Mouse (Mus musculus): ENCODE measurements around the gene Tango2. TPM values are rescaled to one million over a fixed set of nuclear protein-coding genes. Genes with fewer than 3 reads are reported as not detected.

Gene Tango2
- 29.3 and 29.8 TPM in 2 replicates for polyA plus RNA-seq (2015; fragmentation: Nextera tagmentation; extraction: Ambion mirVana)

- peaks cover 22% of the 10 kb centered on the region for H3K27me3 ChIP-seq
Observed at GRCm38 (mm10) chr16:18347931-18348600, at the start of gene Tango2, which contains the start of gene Arvcf. Tango2 (minus strand) TSS chr16:18348103. Arvcf (plus strand) TSS chr16:18348182.

GRCm38 (mm10) chr16:18396791-18397621, 49.1 kb upstream of the Tango2 start:
- no peaks in the 10 kb centered on the region for H3K27me3 ChIP-seq
- ATAC-seq (ENCODE audit: insufficient number of reproducible peaks, low FRiP score, low TSS enrichment, low read depth), result no peak

More at GRCm38 (mm10) chr16:18347931-18348600, at the start of gene Tango2, which contains the start of gene Arvcf:
- under 1% methylated on average over 44 of the region's 44 CpGs for WGBS
- peak within 1 kb of the TSS; percentile 36 for H3K9ac ChIP-seq
- peak within 1 kb of the TSS; percentile 63 for H3K4me3 ChIP-seq (replicated peaks)
- H3K36me3 ChIP-seq, result no peaks in the 10 kb centered on the region
- ATAC-seq (ENCODE audit: insufficient number of reproducible peaks, low FRiP score, low TSS enrichment, low read depth), result peak; percentile 82
- H3K4me2 ChIP-seq (replicated peaks), result peak within 1 kb of the TSS; percentile 96
- peaks cover 20% of the 10 kb centered on the region for H3K4me1 ChIP-seq
- H3K27ac ChIP-seq (replicated peaks), result no peak within 1 kb of the TSS
- H3K9me3 ChIP-seq (replicated peaks), result no peaks in the 10 kb centered on the region

GRCm38 (mm10) chr16:18396201-18396600, 48.3 kb upstream of the Tango2 start:
- Histone ChIP-seq H3K4me1 (peaks cover 59% of the 10 kb centered on the region), H3K36me3 (peaks cover 28% of the 10 kb centered on the region), H3K4me3 (replicated peaks) (no peak overlapping the region), H3K4me2 (replicated peaks) (no peak overlapping the region), H3K27ac (replicated peaks) (peak overlapping the region; percentile 48; the same call in 1 of the 2 replicates), H3K27me3 (no peaks in the 10 kb centered on the region), H3K9ac (no peak overlapping the region), H3K9me3 (replicated peaks) (no peaks in the 10 kb centered on the region)
- 60% methylated on average over 2 of the region's 2 CpGs for WGBS
- ATAC-seq (ENCODE audit: insufficient number of reproducible peaks, low FRiP score, low TSS enrichment, low read depth), result peak; percentile 11; the same call in 1 of the 2 replicates

More at GRCm38 (mm10) chr16:18396791-18397621, 49.1 kb upstream of the Tango2 start:
- H3K36me3 ChIP-seq, result peaks cover 28% of the 10 kb centered on the region
- WGBS, result 93% methylated on average over 27 of the region's 27 CpGs
- H3K9me3 ChIP-seq (replicated peaks), result no peaks in the 10 kb centered on the region
- no peak overlapping the region for H3K4me2 ChIP-seq (replicated peaks)
- H3K27ac ChIP-seq (replicated peaks), result no peak overlapping the region
- no peak overlapping the region for H3K9ac ChIP-seq
- H3K4me1 ChIP-seq, result peaks cover 59% of the 10 kb centered on the region
- H3K4me3 ChIP-seq (replicated peaks), result no peak overlapping the region

- WGBS, result 39% methylated on average over 6 of the region's 7 CpGs
- H3K4me2 ChIP-seq (replicated peaks), result no peak overlapping the region
- no peaks in the 10 kb centered on the region for H3K27me3 ChIP-seq
- peaks cover 28% of the 10 kb centered on the region for H3K36me3 ChIP-seq
- ATAC-seq (ENCODE audit: insufficient number of reproducible peaks, low FRiP score, low TSS enrichment, low read depth), result no peak
- H3K9ac ChIP-seq, result no peak overlapping the region
- H3K9me3 ChIP-seq (replicated peaks), result no peaks in the 10 kb centered on the region
- H3K4me1 ChIP-seq, result peaks cover 53% of the 10 kb centered on the region
- peak overlapping the region; percentile 48; the same call in 1 of the 2 replicates for H3K27ac ChIP-seq (replicated peaks)
- no peak overlapping the region for H3K4me3 ChIP-seq (replicated peaks)
Observed at GRCm38 (mm10) chr16:18395620-18396036, 47.7 kb upstream of the Tango2 start.

GRCm38 (mm10) chr16:18394777-18395619, 47.1 kb upstream of the Tango2 start:
- no peak overlapping the region for H3K4me3 ChIP-seq (replicated peaks)

GRCm38 (mm10) chr16:18394056-18394455, 46.2 kb upstream of the Tango2 start:
- Histone ChIP-seq H3K4me3 (replicated peaks) (no peak overlapping the region), H3K4me2 (replicated peaks) (no peak overlapping the region; the same call in 1 of the 2 replicates)

More at GRCm38 (mm10) chr16:18394777-18395619, 47.1 kb upstream of the Tango2 start:
- 33% methylated on average over 11 of the region's 11 CpGs for WGBS
- Histone ChIP-seq H3K9me3 (replicated peaks) (no peaks in the 10 kb centered on the region), H3K36me3 (peaks cover 27% of the 10 kb centered on the region), H3K4me1 (peaks cover 47% of the 10 kb centered on the region), H3K9ac (no peak overlapping the region), H3K4me2 (replicated peaks) (no peak overlapping the region; the same call in 1 of the 2 replicates), H3K27ac (replicated peaks) (no peak overlapping the region), H3K27me3 (no peaks in the 10 kb centered on the region)
- ATAC-seq (ENCODE audit: insufficient number of reproducible peaks, low FRiP score, low TSS enrichment, low read depth), result no peak

GRCm38 (mm10) chr16:18393595-18393994, 45.7 kb upstream of the Tango2 start:
- no peaks in the 10 kb centered on the region for H3K27me3 ChIP-seq
- peaks cover 52% of the 10 kb centered on the region for H3K4me1 ChIP-seq
- no peak overlapping the region; the same call in 1 of the 2 replicates for H3K9ac ChIP-seq
- no peaks in the 10 kb centered on the region for H3K9me3 ChIP-seq (replicated peaks)
- ATAC-seq (ENCODE audit: insufficient number of reproducible peaks, low FRiP score, low TSS enrichment, low read depth), result no peak
- peak overlapping the region; percentile 97 for H3K4me2 ChIP-seq (replicated peaks)
- peak overlapping the region; percentile 70 for H3K4me3 ChIP-seq (replicated peaks)
- H3K27ac ChIP-seq (replicated peaks), result no peak overlapping the region
- WGBS, result 48% methylated on average over 5 of the region's 5 CpGs
- H3K36me3 ChIP-seq, result peaks cover 14% of the 10 kb centered on the region

More at GRCm38 (mm10) chr16:18394056-18394455, 46.2 kb upstream of the Tango2 start:
- no peak for ATAC-seq (ENCODE audit: insufficient number of reproducible peaks, low FRiP score, low TSS enrichment, low read depth)
- peaks cover 19% of the 10 kb centered on the region for H3K36me3 ChIP-seq
- H3K27ac ChIP-seq (replicated peaks), result no peak overlapping the region
- no peak overlapping the region for H3K9ac ChIP-seq
- 63% methylated on average over 3 of the region's 3 CpGs for WGBS
- no peaks in the 10 kb centered on the region for H3K9me3 ChIP-seq (replicated peaks)
- H3K27me3 ChIP-seq, result no peaks in the 10 kb centered on the region
- peaks cover 47% of the 10 kb centered on the region for H3K4me1 ChIP-seq

GRCm38 (mm10) chr16:18392469-18393426, 44.8 kb upstream of the Tango2 start:
- peak overlapping the region; percentile 56 for H3K27ac ChIP-seq (replicated peaks)
- WGBS, result under 1% methylated on average over 62 of the region's 63 CpGs
- peak overlapping the region; percentile 48 for H3K9ac ChIP-seq
- peaks cover 6% of the 10 kb centered on the region for H3K36me3 ChIP-seq
- peak; percentile 69 for ATAC-seq (ENCODE audit: insufficient number of reproducible peaks, low FRiP score, low TSS enrichment, low read depth)
- H3K4me2 ChIP-seq (replicated peaks), result peak overlapping the region; percentile 97
- H3K9me3 ChIP-seq (replicated peaks), result no peaks in the 10 kb centered on the region
- H3K4me3 ChIP-seq (replicated peaks), result peak overlapping the region; percentile 70
- H3K4me1 ChIP-seq, result peaks cover 60% of the 10 kb centered on the region
- H3K27me3 ChIP-seq, result no peaks in the 10 kb centered on the region

- H3K4me3 ChIP-seq (replicated peaks), result no peak overlapping the region
- H3K4me1 ChIP-seq, result peaks cover 57% of the 10 kb centered on the region
Observed at GRCm38 (mm10) chr16:18391728-18392127, 43.8 kb upstream of the Tango2 start.

GRCm38 (mm10) chr16:18391127-18391526, 43.2 kb upstream of the Tango2 start:
- H3K27ac ChIP-seq (replicated peaks), result no peak overlapping the region
- ATAC-seq (ENCODE audit: insufficient number of reproducible peaks, low FRiP score, low TSS enrichment, low read depth), result no peak
- no peak overlapping the region for H3K4me2 ChIP-seq (replicated peaks)
- no peaks in the 10 kb centered on the region for H3K27me3 ChIP-seq
- no peak overlapping the region for H3K4me3 ChIP-seq (replicated peaks)
- H3K9me3 ChIP-seq (replicated peaks), result no peaks in the 10 kb centered on the region
- 97% methylated on average over 3 of the region's 3 CpGs for WGBS
- peaks cover 51% of the 10 kb centered on the region for H3K4me1 ChIP-seq
- H3K36me3 ChIP-seq, result no peaks in the 10 kb centered on the region
- H3K9ac ChIP-seq, result no peak overlapping the region

More at GRCm38 (mm10) chr16:18391728-18392127, 43.8 kb upstream of the Tango2 start:
- 78% methylated on average over 3 of the region's 3 CpGs for WGBS
- Histone ChIP-seq H3K4me2 (replicated peaks) (no peak overlapping the region), H3K9ac (no peak overlapping the region), H3K27ac (replicated peaks) (no peak overlapping the region), H3K36me3 (no peaks in the 10 kb centered on the region), H3K9me3 (replicated peaks) (no peaks in the 10 kb centered on the region), H3K27me3 (no peaks in the 10 kb centered on the region)
- ATAC-seq (ENCODE audit: insufficient number of reproducible peaks, low FRiP score, low TSS enrichment, low read depth), result no peak

Data from embryonic facial prominence, embryonic 15.5 days (tissue).